Mouse (Mus musculus) brain, embryonic 14.5 days (tissue): ENCODE data around the gene Fstl4. TPM values are rescaled to one million over a fixed set of nuclear protein-coding genes. Genes with fewer than 3 reads are reported as not detected.
A peak's percentile ranks its signal among the peaks of the same experiment; 100 is the strongest.

Experiments used
- DNase-seq: peaks from one replicate; pipeline ENCODE4 v3.0.0-alpha.2; 2011; ENCODE audit warnings: low read depth
- CTCF ChIP-seq: fragments of 200-500 bp; IDR thresholded peaks from 2 replicates; pipeline ENCODE4 v1.5.1; 2012; ENCODE audit warnings: inconsistent platforms, mild to moderate bottlenecking, moderate library complexity, borderline replicate concordance; ENCODE audit not compliant: insufficient read depth, insufficient read length; ENCODE audit errors: extremely low read depth
- POLR2A ChIP-seq: fragments of 200-500 bp; IDR thresholded peaks from 2 replicates; pipeline ENCODE4 v1.6.1; 2012; ENCODE audit warnings: mild to moderate bottlenecking, inconsistent platforms, borderline replicate concordance; ENCODE audit not compliant: poor library complexity, insufficient read depth, insufficient read length, severe bottlenecking; ENCODE audit errors: extremely low read depth
- polyA plus RNA-seq: library from polyadenylated mRNA; depleted of rRNA; stranded (reverse); fragments of >200 nt; gene quantifications from 2 replicates; pipeline ENCODE4 v1.2.3, GENCODE M21; 2012

Gene Fstl4
- polyA plus RNA-seq, 1 experiment = 3.1 TPM

DNA sequence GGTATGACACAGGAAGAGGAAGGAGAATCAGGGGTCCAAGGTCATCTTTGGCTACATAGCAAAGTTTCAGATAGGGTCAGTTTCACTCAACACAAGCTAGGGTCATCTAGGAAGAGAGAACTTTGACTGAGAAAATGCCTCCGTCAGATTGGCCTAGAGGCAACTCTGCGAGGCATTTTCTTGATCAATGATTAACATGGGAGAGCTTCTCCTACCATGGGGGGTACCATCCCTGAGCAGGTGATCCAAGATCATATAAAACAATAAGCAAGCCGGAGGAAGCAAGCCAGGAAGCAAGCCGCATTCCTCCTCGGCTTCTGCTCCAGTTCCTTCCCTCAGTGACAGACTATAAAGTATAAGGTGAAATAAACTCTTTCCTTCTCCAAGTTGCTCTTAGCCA, 337.3 kb downstream of the Fstl4 start:
- DNase-seq = no peak
- TF ChIP-seq POLR2A (no peak), CTCF (no peak)

DNA sequence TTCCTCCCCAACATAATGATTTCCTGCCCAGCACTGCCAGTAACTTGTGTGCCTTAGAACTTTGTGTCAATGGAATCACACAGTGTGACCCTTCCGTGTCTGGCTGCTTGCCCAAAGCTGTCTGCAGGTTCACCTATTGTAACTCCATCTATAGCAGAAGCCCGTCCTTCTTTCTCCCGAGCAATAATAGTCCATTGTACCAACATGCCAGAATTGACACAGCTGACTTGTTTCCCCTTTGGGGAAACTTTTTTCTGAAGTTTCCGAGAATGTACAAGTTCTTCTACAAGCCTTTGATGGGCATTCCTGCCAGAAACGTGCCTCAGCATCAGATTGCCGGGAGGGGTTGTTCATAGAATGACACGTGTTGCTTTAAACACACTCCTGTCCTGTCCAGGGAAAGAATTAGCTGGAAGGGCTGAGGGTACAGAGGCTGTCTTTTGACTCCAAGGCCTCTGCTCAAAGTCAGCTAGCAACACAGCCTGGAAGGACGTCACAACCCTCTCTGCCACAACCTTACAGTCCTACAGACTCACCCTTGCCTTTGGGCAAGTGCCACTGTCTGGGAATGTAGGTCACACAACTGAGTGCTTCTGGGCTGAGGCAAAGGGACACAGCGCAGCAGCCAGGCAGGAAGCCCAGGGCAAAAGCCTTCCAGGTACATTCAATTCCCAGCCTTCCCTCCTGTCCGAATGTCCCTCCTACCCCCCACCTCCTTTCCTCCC, 339.3 kb downstream of the Fstl4 start:
- DNase-seq = peak; percentile 42

DNA sequence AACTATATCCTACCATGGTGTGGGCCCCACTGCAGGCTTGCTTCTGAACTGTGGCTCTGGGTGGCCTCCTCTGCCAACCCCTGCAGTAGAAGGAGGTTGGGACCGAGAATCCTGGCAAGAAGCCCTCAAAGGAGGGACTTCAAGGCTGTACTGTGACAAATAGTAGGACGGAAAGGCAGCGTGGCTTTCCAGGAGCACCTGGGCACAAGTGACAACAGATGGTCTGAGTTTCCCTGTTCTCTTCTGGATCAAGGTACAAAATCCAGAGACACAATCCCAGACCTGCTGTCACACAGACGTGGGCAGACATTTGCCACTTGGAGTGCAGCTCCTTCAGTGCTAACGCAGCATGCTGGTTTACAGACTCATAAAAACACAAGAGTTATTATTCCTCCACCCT, 343.3 kb downstream of the Fstl4 start:
- DNase-seq = no peak
- TF ChIP-seq CTCF (no peak), POLR2A (no peak)

More for the DNA sequence above, 339.3 kb downstream of the Fstl4 start:
- TF ChIP-seq CTCF (no peak), POLR2A (no peak)

DNA sequence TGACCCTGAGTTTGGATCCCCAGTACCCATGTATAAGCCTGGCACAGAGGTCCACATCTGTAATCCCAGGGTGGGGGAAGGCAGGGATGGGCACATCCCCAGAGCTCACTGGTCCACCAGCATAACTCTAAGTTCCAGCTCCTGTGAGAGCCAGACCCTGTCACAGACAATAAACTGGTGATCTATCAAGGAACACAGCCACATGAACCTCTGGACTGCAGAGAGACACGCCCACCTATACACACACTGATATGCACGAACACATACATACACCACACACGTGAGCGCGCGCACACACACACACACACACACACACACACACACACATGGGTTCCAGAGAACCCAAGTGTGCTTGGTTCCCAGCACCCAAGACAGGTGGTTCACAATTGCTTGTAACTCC, 344.4 kb downstream of the Fstl4 start:
- DNase-seq = no peak
- TF ChIP-seq POLR2A (no peak), CTCF (no peak)

DNA sequence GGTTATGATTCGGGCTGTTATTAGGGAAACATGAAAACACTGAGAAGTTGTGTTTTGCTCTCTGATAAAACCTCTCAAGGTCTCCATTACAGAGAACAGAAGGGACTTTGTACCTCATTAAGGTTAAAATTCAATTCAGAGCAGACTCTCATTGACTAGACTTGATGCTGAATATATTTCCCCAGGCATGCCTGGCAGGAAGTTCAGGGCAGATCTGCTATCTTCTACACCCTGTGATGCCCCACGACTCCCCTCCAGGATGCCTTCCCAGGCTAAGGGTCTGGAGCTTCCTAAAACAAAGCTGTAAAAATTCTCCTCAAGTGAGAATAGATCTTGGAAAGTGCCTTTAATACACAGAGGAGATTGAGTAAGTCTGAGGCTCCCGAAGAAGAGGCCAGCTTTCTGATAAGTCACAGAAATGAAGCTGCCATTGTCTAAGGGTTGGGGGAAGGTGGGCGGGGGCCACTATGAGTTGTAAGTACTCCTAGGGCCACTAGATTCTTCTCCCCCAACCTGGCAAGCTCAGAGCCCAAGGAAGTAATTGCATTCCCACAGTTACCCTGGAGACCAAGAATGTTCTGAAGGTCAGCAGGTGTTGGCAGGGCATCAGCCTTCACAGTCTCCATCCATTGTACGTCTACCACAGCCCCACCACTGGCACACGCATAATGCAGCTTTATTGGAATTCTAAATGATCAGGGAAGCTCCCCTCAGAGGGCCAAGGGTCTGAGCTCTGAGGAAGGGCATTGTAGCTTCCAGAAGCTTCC, 345.4 kb downstream of the Fstl4 start:
- TF ChIP-seq CTCF (no peak), POLR2A (no peak)
- DNase-seq = no peak

DNA sequence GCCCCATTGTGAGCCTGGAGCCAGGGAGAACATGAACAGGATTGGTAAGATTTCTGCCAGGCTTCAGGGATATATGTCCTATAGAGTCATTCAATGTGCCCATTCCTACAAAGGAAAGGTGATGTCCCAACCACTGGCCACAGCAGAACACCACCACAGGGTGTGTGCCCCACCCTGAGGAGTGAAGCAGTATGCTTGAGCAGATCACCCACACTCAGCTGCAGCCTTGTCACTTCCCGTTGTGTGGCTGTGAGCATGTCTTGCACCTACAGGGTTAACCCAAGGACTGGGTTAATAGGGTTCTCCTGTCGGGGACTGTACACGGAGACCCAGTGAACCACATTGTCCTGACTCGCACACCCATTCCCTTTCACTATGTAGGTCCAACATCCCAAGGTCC, 351.3 kb downstream of the Fstl4 start:
- no peak for DNase-seq
- no peak for TF ChIP-seq CTCF
- TF ChIP-seq POLR2A = no peak

DNA sequence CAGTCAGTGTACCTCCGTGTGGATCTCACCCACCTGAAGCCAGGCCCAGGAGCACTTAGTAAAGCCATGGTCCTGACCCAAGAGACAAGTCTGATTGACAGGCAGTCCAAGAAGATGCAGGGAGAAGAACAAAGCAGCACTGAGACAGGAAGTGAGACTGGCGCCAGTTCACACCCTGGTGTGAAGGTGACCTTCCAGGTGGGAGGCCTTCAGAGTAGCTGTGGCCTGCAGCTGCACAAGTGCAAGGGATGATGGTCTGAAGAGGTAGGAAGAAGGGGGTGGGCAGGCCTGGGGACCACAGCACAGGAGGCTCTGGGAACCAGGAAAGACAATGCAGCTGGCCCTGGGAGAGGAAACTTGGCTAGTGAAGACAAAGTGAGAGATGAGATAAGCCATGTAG, 351.9 kb downstream of the Fstl4 start:
- no peak for DNase-seq
- TF ChIP-seq POLR2A (no peak), CTCF (no peak)

DNA sequence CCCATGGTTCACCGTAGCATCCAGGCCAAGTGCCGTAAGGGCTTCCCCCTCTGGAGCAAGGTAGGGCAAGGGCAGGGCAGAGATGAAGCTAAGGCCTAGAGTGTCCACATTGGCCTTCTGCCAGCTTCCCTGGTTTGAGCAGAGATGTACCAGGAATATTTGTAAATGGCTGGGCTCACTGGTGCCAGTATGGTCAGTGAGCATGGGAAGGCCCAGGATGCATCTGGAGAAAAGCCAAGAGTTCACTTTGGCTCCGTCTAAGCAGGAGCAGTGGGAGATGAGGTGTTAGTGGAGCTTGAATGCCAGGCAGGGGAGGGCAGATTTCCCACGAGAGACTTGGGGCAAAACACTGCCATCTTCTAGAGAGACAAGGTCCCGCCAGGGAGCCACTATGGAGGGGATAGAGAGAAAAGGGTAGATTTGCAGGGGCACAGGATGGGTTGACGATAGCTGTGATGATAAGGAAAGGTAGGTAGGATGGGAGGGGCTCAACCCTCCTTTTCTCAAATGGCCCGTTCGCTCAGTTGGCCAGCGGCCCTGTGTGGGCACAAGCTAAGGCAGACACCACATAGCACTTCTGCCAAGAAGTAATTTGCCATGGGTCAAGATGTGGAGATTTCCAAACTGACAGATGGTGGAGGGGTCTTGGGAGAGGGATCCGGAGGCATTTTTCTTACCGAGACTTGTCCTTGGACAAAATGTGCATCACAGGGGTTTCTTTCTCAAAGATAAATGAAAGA, 354.0 kb downstream of the Fstl4 start:
- TF ChIP-seq CTCF (no peak), POLR2A (no peak)
- peak; percentile 59 for DNase-seq

DNA sequence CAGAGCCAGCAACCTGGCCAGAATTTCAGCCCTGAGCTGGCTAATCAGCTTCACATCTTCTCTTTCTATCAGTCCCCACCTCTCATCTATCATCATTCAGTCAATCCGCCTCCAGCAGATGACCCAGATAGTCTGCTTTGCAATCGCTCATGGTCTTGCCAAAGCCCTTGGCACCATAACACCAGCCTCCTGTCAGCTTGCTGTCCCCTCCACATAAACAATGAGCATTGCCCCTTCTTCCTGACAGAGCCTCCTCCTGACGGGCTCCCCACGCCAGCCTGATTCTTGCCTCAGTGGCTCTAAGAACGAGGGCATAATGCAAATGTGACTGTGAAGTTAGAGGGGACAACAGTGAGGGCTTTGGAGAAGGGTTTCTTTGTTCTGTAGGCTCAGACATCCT, 355.5 kb downstream of the Fstl4 start:
- DNase-seq = peak; percentile 24
- TF ChIP-seq POLR2A = no peak
- no peak for TF ChIP-seq CTCF

DNA sequence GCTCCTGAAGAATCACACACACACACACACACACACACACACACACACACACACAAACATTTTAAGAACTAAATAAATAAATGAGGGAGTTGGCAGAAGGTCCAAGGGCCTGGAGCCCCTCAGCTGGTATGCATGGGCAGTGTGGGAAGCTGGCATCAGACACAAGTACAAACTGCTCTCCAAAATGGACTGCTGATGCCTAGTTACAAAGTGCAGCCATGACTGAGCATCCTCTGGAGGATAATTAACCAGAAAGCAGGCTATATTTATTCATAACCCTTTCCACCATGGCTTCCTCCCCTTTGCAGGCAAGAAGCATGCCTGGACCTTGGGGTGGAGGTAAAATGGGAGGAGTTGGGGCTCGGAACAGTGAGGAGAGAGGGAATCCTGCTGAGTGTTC, 356.8 kb downstream of the Fstl4 start:
- TF ChIP-seq POLR2A = no peak
- no peak for TF ChIP-seq CTCF
- peak; percentile 39 for DNase-seq

DNA sequence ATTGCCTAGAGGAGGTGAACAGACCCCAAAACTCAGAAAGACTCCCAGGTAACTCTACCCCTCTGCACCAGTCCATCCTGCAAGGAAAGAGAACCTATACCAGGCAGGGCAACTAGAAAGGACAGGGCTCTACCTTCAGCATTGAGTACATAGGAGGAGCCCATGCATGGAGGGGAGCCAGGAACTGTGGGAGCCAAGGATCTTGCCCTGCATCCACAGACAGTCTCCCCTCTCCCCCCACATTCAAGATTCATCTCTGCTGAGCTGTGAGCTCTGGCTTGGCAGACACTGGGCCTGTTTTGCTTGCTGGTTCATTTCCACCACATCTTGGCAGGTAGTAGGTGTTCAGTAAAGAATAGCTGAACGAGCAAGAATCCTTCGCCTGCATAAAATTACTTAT, 360.4 kb downstream of the Fstl4 start:
- peak; percentile 35 for DNase-seq
- TF ChIP-seq CTCF (no peak), POLR2A (no peak)

DNA sequence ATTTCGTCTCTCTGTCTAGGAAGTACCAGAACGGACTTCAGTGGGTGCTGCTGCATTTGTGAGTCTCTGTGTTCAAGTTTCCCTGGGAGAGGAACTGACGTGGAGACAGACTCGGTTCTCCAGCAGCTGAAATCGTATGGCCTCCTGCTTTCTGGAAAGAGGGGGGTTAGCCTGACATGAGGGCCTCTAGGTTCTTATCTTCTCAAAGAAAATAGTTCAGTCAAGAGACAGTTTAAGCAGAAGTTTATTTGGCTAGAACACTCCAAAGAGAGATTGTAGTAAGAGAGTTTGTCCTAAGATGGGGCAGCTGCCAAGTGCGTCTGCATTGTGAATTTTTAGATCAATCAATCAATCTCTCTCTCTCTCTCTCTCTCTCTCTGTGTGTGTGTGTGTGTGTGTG, 362.2 kb downstream of the Fstl4 start:
- no peak for DNase-seq
- TF ChIP-seq POLR2A = no peak
- no peak for TF ChIP-seq CTCF

DNA sequence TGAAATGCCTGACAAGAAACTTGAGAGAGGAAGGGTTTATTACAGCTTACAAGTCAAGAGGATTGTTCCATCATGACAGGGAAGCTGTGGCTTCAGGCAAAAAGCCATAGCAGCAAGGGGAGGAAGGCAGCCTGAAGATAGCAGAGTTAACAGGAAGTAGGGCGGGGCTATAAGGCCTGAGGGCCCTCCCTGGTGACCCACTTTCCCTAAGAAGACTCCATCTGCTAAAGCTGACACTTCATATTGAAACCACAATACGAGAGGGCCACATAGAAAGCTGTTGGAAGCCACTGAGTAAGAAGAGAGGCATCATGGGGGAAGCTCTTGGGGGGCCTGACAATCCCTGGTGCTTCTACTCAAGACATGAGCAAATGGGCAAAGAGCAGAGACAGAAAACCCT, 364.2 kb downstream of the Fstl4 start:
- DNase-seq = no peak
- TF ChIP-seq CTCF (no peak), POLR2A (no peak)

DNA sequence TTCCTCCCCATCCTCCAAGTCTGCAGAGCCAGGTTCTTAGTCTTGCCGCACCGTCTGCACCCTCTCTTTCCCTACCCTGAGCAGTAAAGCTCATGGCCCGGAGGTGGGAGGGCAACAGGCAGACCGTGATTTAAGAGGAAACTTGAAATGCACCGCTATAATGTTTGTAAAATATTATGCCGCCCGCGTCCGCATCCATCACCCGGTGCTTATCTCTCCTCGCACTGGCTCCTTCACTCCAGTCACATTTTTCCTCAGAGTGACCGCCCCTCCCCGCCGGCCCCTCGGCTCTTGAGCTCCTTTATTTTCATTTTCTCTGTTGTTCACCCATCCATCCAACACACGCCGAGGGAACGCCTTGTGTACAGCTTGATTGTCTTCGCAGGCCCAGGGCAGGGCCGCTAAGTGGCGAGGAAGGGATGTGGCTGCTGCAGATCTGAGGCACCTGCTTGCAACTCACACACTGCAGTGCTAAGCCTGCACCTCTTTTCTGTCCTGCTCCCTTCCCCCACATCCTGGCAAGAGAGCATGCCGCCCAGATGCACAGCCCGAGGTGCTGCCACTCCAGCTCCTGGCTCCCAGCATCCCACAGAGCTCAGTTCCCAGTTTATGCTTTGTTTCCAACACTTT, 368.1 kb downstream of the Fstl4 start:
- TF ChIP-seq POLR2A (no peak), CTCF (no peak)
- peak; percentile 75 for DNase-seq

DNA sequence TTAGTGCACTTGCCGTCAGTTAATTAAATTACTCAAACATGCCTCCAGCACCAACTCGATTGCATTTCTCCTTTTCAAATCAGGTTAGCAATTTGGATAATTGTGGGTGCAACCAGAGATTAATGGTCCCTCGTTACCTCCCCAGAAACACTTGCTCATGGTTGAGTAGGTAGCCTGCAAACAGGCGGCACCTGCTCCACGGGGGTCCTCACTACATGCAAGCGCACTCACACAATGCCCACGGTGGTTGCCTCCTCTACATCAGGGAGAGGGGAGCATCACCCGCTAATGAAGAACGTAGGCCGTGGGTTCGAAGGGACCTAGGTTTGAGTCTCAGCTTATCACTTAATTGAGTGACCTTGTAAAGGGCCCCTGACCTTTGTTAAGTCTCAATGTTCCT, 371.9 kb downstream of the Fstl4 start:
- TF ChIP-seq CTCF (no peak), POLR2A (no peak)
- DNase-seq = peak; percentile 24
